Mouse (Mus musculus): ENCODE results near the gene Scgb3a1. TPM values are rescaled to one million over a fixed set of nuclear protein-coding genes. Genes with fewer than 3 reads are reported as not detected.
A peak's percentile ranks its signal among the peaks of the same experiment; 100 is the strongest.

Gene Scgb3a1
- polyA plus RNA-seq, 1 experiment: not detected

DNA sequence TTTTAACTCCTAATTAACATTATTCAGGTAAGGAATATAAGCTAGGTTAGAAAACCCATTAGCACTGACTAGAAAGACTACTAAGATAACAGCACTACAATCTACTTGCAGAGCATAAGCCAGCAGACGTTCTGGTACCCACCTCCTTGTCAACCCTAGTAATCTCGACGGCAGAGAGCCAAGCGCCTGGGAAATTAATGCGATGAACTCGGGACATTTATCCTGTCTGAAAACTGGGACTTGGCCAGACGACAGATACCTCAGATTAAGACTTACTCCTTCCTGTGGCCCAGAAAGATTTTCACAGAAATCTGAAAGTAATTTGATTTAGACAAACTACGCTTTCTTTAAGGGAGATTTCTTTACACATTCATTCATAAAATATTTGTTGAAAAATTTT is 41.4 kb downstream of the Scgb3a1 start:
- H3K27ac ChIP-seq (ENCODE audit: insufficient read depth, low read depth, low read length): no peak overlapping the region
- H3K36me3 ChIP-seq (ENCODE audit: control insufficient read depth, insufficient read depth, low read length): peaks cover 2% of the 10 kb centered on the region
- 54% methylated on average over 8 of the region's 8 CpGs for WGBS
- no peak for TF ChIP-seq CTCF (conservative IDR thresholded peaks at IDR 0.05; ENCODE audit: insufficient read depth, insufficient read length, low read depth, low read length)
- no peak for TF ChIP-seq POLR2A (IDR thresholded peaks at IDR 0.05; ENCODE audit: low read depth, low read length)
- peaks cover 11% of the 10 kb centered on the region; the same call in 1 of the 2 replicates for H3K4me1 ChIP-seq (ENCODE audit: control insufficient read depth, insufficient read depth, low read length)
- H3K4me3 ChIP-seq (ENCODE audit: insufficient read depth, low read depth, low read length): no peak overlapping the region
- peak; percentile 56 for DNase-seq
- no peaks in the 10 kb centered on the region for H3K27me3 ChIP-seq (replicated peaks; ENCODE audit: control insufficient read depth, insufficient read depth, low read length)

DNA sequence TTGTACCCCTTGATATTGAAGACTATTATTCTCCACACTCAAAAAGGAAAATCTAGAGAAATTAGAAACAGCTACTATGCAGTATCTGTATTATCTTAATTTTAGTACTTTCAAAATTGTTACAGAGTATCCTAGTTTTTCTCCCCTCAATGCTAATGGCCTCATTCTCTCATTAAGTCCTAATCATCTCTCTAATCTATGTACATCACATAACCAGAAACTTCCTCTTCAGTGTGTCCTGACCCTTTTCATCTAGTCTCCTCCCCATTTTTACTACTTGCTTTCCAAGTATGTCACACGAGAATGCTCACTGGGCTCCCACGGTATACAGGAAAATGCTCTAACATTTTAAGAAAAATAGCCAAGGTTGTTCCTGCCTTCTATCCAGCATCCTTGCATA is 44.4 kb downstream of the Scgb3a1 start:
- Histone ChIP-seq H3K4me3 (ENCODE audit: insufficient read depth, low read depth, low read length) (no peak overlapping the region), H3K4me1 (ENCODE audit: control insufficient read depth, insufficient read depth, low read length) (peaks cover 15% of the 10 kb centered on the region; the same call in 1 of the 2 replicates), H3K27me3 (replicated peaks; ENCODE audit: control insufficient read depth, insufficient read depth, low read length) (no peaks in the 10 kb centered on the region), H3K36me3 (ENCODE audit: control insufficient read depth, insufficient read depth, low read length) (no peaks in the 10 kb centered on the region; the same call in 1 of the 2 replicates), H3K27ac (ENCODE audit: insufficient read depth, low read depth, low read length) (no peak overlapping the region)
- WGBS: 17% methylated on average over 2 of the region's 2 CpGs
- no peak for DNase-seq
- TF ChIP-seq POLR2A (IDR thresholded peaks at IDR 0.05; ENCODE audit: low read depth, low read length): no peak
- TF ChIP-seq CTCF (conservative IDR thresholded peaks at IDR 0.05; ENCODE audit: insufficient read depth, insufficient read length, low read depth, low read length): no peak

DNA sequence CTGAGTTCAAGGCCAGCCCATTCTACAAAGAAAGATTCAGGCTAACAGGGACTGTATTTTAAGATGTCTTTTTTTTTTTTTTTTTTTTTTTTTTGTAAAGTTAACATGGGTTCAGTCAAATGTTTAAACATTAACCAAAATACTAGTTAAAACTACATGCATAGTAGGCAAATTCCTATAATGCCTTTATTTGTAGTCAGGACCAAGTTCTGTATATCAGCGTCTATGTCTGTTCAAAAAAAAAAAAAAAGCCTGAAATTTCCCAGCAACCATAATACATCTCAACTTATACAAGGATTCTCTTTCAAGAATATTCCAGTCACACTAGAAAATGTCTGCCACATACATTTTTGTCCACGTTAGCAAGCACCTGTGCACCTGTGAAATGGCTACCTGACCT is 47.3 kb downstream of the Scgb3a1 start:
- Histone ChIP-seq H3K4me1 (ENCODE audit: control insufficient read depth, insufficient read depth, low read length) (peaks cover 19% of the 10 kb centered on the region; the same call in 1 of the 2 replicates), H3K27ac (ENCODE audit: insufficient read depth, low read depth, low read length) (no peak overlapping the region), H3K36me3 (ENCODE audit: control insufficient read depth, insufficient read depth, low read length) (no peaks in the 10 kb centered on the region), H3K4me3 (ENCODE audit: insufficient read depth, low read depth, low read length) (no peak overlapping the region), H3K27me3 (replicated peaks; ENCODE audit: control insufficient read depth, insufficient read depth, low read length) (no peaks in the 10 kb centered on the region)
- TF ChIP-seq POLR2A (IDR thresholded peaks at IDR 0.05; ENCODE audit: low read depth, low read length) (no peak), CTCF (conservative IDR thresholded peaks at IDR 0.05; ENCODE audit: insufficient read depth, insufficient read length, low read depth, low read length) (no peak)
- 20% methylated on average over 2 of the region's 2 CpGs for WGBS
- peak; percentile 18 for DNase-seq

DNA sequence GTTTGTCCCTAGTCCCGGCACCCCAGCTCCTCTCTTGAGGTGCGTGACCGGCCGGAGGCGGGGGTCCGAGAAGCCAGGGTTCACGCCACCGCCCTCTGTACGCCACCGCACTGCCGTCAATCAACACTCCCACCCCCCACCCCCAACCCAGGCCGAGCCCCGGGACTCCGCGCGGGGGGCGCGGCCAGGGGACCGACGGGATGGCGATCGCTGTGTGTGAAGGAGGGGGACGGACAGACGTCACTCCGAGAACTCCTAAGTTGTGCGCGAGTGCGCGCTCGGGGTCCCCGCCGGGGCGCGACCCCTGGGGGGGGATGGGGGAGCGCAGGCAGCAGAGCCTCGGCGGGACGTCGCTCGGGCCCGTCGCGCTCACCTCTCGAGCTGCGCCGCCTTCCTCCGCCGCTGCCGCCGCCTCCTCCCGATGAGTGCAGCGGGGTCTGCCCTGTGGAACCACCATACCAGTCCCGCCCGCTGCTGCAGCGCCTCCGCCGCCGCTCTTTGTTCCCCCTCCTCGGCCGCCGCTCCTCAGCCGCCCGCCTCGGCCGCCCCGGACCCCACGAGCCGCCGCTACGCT is 48.7 kb downstream of the Scgb3a1 start:
- peaks cover 19% of the 10 kb centered on the region; the same call in 1 of the 2 replicates for H3K4me1 ChIP-seq (ENCODE audit: control insufficient read depth, insufficient read depth, low read length)
- TF ChIP-seq POLR2A (IDR thresholded peaks at IDR 0.05; ENCODE audit: low read depth, low read length): no peak
- no peak for TF ChIP-seq CTCF (conservative IDR thresholded peaks at IDR 0.05; ENCODE audit: insufficient read depth, insufficient read length, low read depth, low read length)
- peak overlapping the region; percentile 95 for H3K4me3 ChIP-seq (ENCODE audit: insufficient read depth, low read depth, low read length)
- WGBS: under 1% methylated on average over 60 of the region's 70 CpGs
- H3K27ac ChIP-seq (ENCODE audit: insufficient read depth, low read depth, low read length): peak overlapping the region; percentile 73
- no peaks in the 10 kb centered on the region for H3K36me3 ChIP-seq (ENCODE audit: control insufficient read depth, insufficient read depth, low read length)
- no peaks in the 10 kb centered on the region for H3K27me3 ChIP-seq (replicated peaks; ENCODE audit: control insufficient read depth, insufficient read depth, low read length)
- peak; percentile 13 for DNase-seq

GRCm38 (mm10) chr11:49712555-49713335 is 49.3 kb downstream of the Scgb3a1 start, which contains the start of gene Cnot6:
TSS of gene Cnot6 (minus strand) at chr11:49712723.
- Histone ChIP-seq H3K4me1 (ENCODE audit: control insufficient read depth, insufficient read depth, low read length) (peaks cover 19% of the 10 kb centered on the region; the same call in 1 of the 2 replicates), H3K27ac (ENCODE audit: insufficient read depth, low read depth, low read length) (peak within 1 kb of the TSS; percentile 73), H3K27me3 (replicated peaks; ENCODE audit: control insufficient read depth, insufficient read depth, low read length) (no peaks in the 10 kb centered on the region), H3K4me3 (ENCODE audit: insufficient read depth, low read depth, low read length) (peak within 1 kb of the TSS; percentile 95), H3K36me3 (ENCODE audit: control insufficient read depth, insufficient read depth, low read length) (no peaks in the 10 kb centered on the region)
- 1% methylated on average over 58 of the region's 65 CpGs for WGBS
- peak; percentile 99 for DNase-seq
- no peak for TF ChIP-seq POLR2A (IDR thresholded peaks at IDR 0.05; ENCODE audit: low read depth, low read length)
- TF ChIP-seq CTCF (conservative IDR thresholded peaks at IDR 0.05; ENCODE audit: insufficient read depth, insufficient read length, low read depth, low read length): no peak

DNA sequence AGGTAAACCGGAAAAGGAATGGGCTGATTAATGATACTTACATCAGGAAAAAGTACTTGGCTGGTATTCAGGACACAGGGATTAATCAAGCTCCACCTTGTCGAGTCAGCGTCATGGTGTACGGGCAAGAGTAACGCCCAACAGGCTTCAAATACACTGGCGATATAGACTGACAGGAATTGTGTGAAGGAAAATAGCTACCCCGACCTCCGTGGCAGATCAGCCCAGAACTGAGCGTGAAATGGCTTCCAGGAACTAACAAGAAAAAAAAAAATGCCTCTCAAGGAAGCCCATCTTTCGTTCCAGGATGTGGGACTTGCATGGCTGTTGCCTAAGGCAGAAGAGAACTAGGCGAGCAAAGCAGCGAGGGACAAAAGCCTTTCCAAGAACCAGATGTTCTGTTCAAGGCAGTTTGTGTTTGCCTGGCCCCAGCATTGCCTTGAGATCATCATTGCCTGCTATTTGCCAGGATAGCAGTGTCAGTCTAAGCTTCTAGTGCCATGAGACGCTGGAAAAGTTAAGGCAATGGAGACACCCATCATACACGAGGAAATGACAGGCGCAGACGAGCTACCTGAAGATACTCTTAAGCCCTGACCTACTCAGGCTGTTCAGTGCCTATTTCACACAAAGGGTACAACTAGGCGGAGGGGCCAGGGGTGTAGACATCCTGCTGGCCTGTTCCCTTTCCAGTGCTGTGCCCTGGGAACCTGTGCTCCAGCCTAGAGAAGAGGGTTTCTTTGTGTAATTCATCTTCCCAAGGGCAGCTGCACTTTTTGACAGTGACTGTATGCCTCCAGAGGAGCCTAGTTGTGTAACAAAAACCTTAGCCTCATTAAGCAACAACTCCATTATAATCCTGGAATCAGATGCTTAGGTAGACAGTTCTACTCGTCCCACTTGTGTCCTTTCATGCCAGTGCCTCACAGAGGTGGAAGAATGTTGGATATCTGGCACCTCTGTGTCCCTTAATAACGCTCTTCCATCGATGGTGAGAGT is 50.2 kb downstream of the Scgb3a1 start:
- H3K27me3 ChIP-seq (replicated peaks; ENCODE audit: control insufficient read depth, insufficient read depth, low read length): no peaks in the 10 kb centered on the region
- 25% methylated on average over 20 of the region's 20 CpGs for WGBS
- H3K4me1 ChIP-seq (ENCODE audit: control insufficient read depth, insufficient read depth, low read length): peaks cover 14% of the 10 kb centered on the region; the same call in 1 of the 2 replicates
- H3K27ac ChIP-seq (ENCODE audit: insufficient read depth, low read depth, low read length): no peak overlapping the region; the same call in 1 of the 2 replicates
- no peaks in the 10 kb centered on the region for H3K36me3 ChIP-seq (ENCODE audit: control insufficient read depth, insufficient read depth, low read length)
- TF ChIP-seq POLR2A (IDR thresholded peaks at IDR 0.05; ENCODE audit: low read depth, low read length) (no peak), CTCF (conservative IDR thresholded peaks at IDR 0.05; ENCODE audit: insufficient read depth, insufficient read length, low read depth, low read length) (no peak)
- peak overlapping the region; percentile 42 for H3K4me3 ChIP-seq (ENCODE audit: insufficient read depth, low read depth, low read length)
- DNase-seq: peak; percentile 59

Other genes starting within 250 kb of the Scgb3a1 start
- not detected in 2 replicates for gene Olfr1389, start 240.5 kb upstream of the Scgb3a1 start, polyA plus RNA-seq (2012; rRNA removed)
- 0.02 and 0.04 TPM in 2 replicates for gene Olfr1388, start 227.0 kb upstream of the Scgb3a1 start, polyA plus RNA-seq (2012; rRNA removed)
- not detected in 2 replicates for gene Olfr1387, start 208.3 kb upstream of the Scgb3a1 start, polyA plus RNA-seq (2012; rRNA removed)
- not detected in 2 replicates for gene Olfr1386, start 198.6 kb upstream of the Scgb3a1 start, polyA plus RNA-seq (2012; rRNA removed)
- not detected in 2 replicates for gene Olfr1385, start 174.5 kb upstream of the Scgb3a1 start, polyA plus RNA-seq (2012; rRNA removed)
- not detected in 2 replicates for gene Olfr1384, start 156.9 kb upstream of the Scgb3a1 start, polyA plus RNA-seq (2012; rRNA removed)
- gene Olfr1383, start 144.0 kb upstream of the Scgb3a1 start, polyA plus RNA-seq (2012; rRNA removed): not detected in 2 replicates
- not detected in 2 replicates for gene Olfr1382, start 135.4 kb upstream of the Scgb3a1 start, polyA plus RNA-seq (2012; rRNA removed)
- not detected in 2 replicates for gene Olfr1381, start 120.2 kb upstream of the Scgb3a1 start, polyA plus RNA-seq (2012; rRNA removed)
- gene Olfr1380, start 106.7 kb upstream of the Scgb3a1 start, polyA plus RNA-seq (2012; rRNA removed): not detected in 2 replicates
- gene Flt4, start 54.3 kb upstream of the Scgb3a1 start, polyA plus RNA-seq (2012; rRNA removed): 9.7 and 9.9 TPM in 2 replicates
- gene Cnot6, start 49.1 kb downstream of the Scgb3a1 start, polyA plus RNA-seq (2012; rRNA removed): 10.5 and 14.1 TPM in 2 replicates
- 7.1 and 7.9 TPM in 2 replicates for gene Gfpt2, start 130.6 kb downstream of the Scgb3a1 start, polyA plus RNA-seq (2012; rRNA removed)
- 20.0 and 23.0 TPM in 2 replicates for gene Mapk9, start 183.1 kb downstream of the Scgb3a1 start, polyA plus RNA-seq (2012; rRNA removed)
- gene Rasgef1c, start 238.2 kb downstream of the Scgb3a1 start, polyA plus RNA-seq (2012; rRNA removed): 0.11 and 0.24 TPM in 2 replicates